Mouse (Mus musculus) kidney, adult 2 months (tissue): ENCODE measurements around the gene Krtap10-10.

Experiments used
- CTCF ChIP-seq: fragments of 200-500 bp; conservative IDR thresholded peaks from 2 replicates; pipeline ENCODE4 v1.5.1; 2011; ENCODE audit warnings: low read depth, mild to moderate bottlenecking, control low read depth, low read length, moderate library complexity, mixed read lengths; ENCODE audit not compliant: insufficient read depth, insufficient read length
- POLR2A ChIP-seq: fragments of 200-500 bp; IDR thresholded peaks from one replicate; pipeline ENCODE4 v1.6.1; 2011; ENCODE audit warnings: low read depth, low read length, control low read depth

GRCm38 (mm10) chr10:77880305-77880704 is 44.6 kb downstream of the Krtap10-10 start:
- TF ChIP-seq CTCF, result peak; percentile 33; the same call in 1 of the 2 replicates
- no peak for TF ChIP-seq POLR2A
